Mouse (Mus musculus): Measurements from ENCODE around the gene Fnbp4. TPM values are rescaled to one million over a fixed set of nuclear protein-coding genes. Genes with fewer than 3 reads are reported as not detected.
A peak's percentile ranks its signal among the peaks of the same experiment; 100 is the strongest.

Gene Fnbp4
- total RNA-seq (2014; fragmentation: Nextera tagmentation) (146 and 173 TPM in 2 replicates), total RNA-seq (2017) (131 and 156 TPM in 2 replicates), polyA plus RNA-seq (2012) (61.1 and 64.5 TPM in 2 replicates)

DNA sequence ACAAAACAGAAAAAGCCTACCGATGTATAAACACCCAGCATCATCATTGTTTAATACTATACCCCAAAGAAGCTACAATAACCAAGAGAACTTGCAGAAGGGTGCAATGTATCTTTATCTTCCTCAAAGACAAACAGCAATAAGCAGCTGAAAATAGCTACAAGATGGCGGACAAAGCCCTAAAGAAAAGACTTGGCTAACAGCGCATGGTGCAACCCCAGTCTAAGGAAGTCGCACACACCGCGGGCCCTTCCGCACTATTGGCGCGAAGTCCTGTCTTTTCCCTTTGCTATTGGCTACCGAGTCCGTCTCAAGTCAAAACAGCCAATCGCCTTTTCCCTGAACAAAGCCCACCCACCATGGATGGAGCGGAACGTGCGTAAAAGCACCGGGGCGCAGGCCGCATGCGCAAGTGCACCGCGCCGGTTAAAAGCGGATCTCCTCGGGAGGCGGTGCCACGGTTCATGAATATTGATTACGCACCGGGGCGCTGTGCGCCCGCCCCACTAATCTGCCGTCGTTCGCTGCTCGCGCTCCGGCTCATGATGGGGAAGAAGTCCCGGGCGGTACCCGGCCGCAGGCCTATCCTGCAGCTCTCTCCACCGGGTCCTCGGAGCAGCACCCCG is at the start of gene Fnbp4:
Gene Fnbp4, plus strand, starts transcription at position 318 of the 626 bp plus-strand sequence.
- Histone ChIP-seq H3K9me3 (replicated peaks) (no peaks in the 10 kb centered on the region; the same call in 1 of the 2 replicates), H3K36me3 (replicated peaks) (peaks cover 31% of the 10 kb centered on the region), H3K4me1 (ENCODE audit: insufficient read depth, low read depth, low read length) (peaks cover 27% of the 10 kb centered on the region), H3K4me3 (ENCODE audit: low read depth, low read length) (peak within 1 kb of the TSS; percentile 92), H3K27me3 (ENCODE audit: insufficient read depth, low read length) (no peaks in the 10 kb centered on the region)
- peak; percentile 98 for ATAC-seq (ENCODE audit: extremely low read depth, insufficient number of reproducible peaks, low FRiP score, poor library complexity, severe bottlenecking)
- TF ChIP-seq CTCF (IDR thresholded peaks at IDR 0.05; ENCODE audit: low read depth, low read length) (no peak), GATA2 (IDR thresholded peaks at IDR 0.05; ENCODE audit: borderline replicate concordance, low read depth, low read length) (no peak), POLR2AphosphoS5 (IDR thresholded peaks at IDR 0.05; ENCODE audit: insufficient replicate concordance, low read depth, low read length) (no peak), TAL1 (conservative IDR thresholded peaks at IDR 0.05; ENCODE audit: low read depth, low read length) (no peak), GATA1 (IDR thresholded peaks at IDR 0.05; ENCODE audit: borderline replicate concordance, low read length) (no peak)
- DNase-seq (ENCODE audit: low spot score) = peak; percentile 95

GRCm38 (mm10) chr2:90700943-90701342 is 44.2 kb upstream of the Fnbp4 start:
- peaks cover 2% of the 10 kb centered on the region; the same call in 1 of the 2 replicates for H3K4me1 ChIP-seq (ENCODE audit: insufficient read depth, low read depth, low read length)
- H3K9me3 ChIP-seq (replicated peaks) = no peaks in the 10 kb centered on the region
- no peak overlapping the region for H3K4me3 ChIP-seq (ENCODE audit: low read depth, low read length)
- DNase-seq (ENCODE audit: low spot score) = no peak
- TF ChIP-seq GATA2 (IDR thresholded peaks at IDR 0.05; ENCODE audit: borderline replicate concordance, low read depth, low read length) (no peak), TAL1 (conservative IDR thresholded peaks at IDR 0.05; ENCODE audit: low read depth, low read length) (no peak), CTCF (IDR thresholded peaks at IDR 0.05; ENCODE audit: low read depth, low read length) (no peak), POLR2AphosphoS5 (IDR thresholded peaks at IDR 0.05; ENCODE audit: insufficient replicate concordance, low read depth, low read length) (no peak), GATA1 (IDR thresholded peaks at IDR 0.05; ENCODE audit: borderline replicate concordance, low read length) (no peak)
- H3K36me3 ChIP-seq (replicated peaks) = peaks cover 98% of the 10 kb centered on the region
- H3K27me3 ChIP-seq (ENCODE audit: insufficient read depth, low read length) = no peaks in the 10 kb centered on the region
- ATAC-seq (ENCODE audit: extremely low read depth, insufficient number of reproducible peaks, low FRiP score, poor library complexity, severe bottlenecking) = no peak

DNA sequence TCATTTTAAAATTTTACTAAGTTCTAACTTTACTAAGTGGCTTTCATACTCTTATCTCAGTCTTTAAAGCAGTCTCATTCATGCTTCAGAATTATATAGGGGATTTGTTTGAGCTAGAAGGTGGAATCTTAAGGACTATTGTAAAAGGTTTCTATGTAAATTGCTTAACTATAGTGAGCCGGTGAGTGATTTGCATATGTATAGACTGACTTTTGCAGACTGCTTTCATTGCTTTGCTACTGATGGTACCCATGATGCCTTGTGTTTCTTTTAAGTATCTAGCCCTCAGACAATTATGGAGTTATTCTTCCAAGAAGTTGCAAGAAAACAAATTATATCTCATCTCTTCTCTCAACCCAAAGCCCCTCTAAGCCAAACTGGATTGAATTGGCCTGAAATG is 36.6 kb upstream of the Fnbp4 start:
- H3K9me3 ChIP-seq (replicated peaks) = no peaks in the 10 kb centered on the region
- peaks cover 96% of the 10 kb centered on the region for H3K36me3 ChIP-seq (replicated peaks)
- no peak overlapping the region for H3K4me3 ChIP-seq (ENCODE audit: low read depth, low read length)
- no peaks in the 10 kb centered on the region for H3K27me3 ChIP-seq (ENCODE audit: insufficient read depth, low read length)
- ATAC-seq (ENCODE audit: extremely low read depth, insufficient number of reproducible peaks, low FRiP score, poor library complexity, severe bottlenecking) = no peak
- H3K4me1 ChIP-seq (ENCODE audit: insufficient read depth, low read depth, low read length) = no peaks in the 10 kb centered on the region
- TF ChIP-seq GATA2 (IDR thresholded peaks at IDR 0.05; ENCODE audit: borderline replicate concordance, low read depth, low read length) (no peak), CTCF (IDR thresholded peaks at IDR 0.05; ENCODE audit: low read depth, low read length) (no peak), POLR2AphosphoS5 (IDR thresholded peaks at IDR 0.05; ENCODE audit: insufficient replicate concordance, low read depth, low read length) (no peak), GATA1 (IDR thresholded peaks at IDR 0.05; ENCODE audit: borderline replicate concordance, low read length) (no peak), TAL1 (conservative IDR thresholded peaks at IDR 0.05; ENCODE audit: low read depth, low read length) (no peak)
- no peak for DNase-seq (ENCODE audit: low spot score)

GRCm38 (mm10) chr2:90715555-90716092 is 29.5 kb upstream of the Fnbp4 start:
- peaks cover 19% of the 10 kb centered on the region for H3K4me1 ChIP-seq (ENCODE audit: insufficient read depth, low read depth, low read length)
- no peaks in the 10 kb centered on the region for H3K27me3 ChIP-seq (ENCODE audit: insufficient read depth, low read length)
- no peaks in the 10 kb centered on the region for H3K9me3 ChIP-seq (replicated peaks)
- ATAC-seq (ENCODE audit: extremely low read depth, insufficient number of reproducible peaks, low FRiP score, poor library complexity, severe bottlenecking) (peak; percentile 92), DNase-seq (ENCODE audit: low spot score) (peak; percentile 25)
- TF ChIP-seq GATA2 (IDR thresholded peaks at IDR 0.05; ENCODE audit: borderline replicate concordance, low read depth, low read length) = no peak
- TF ChIP-seq TAL1 (conservative IDR thresholded peaks at IDR 0.05; ENCODE audit: low read depth, low read length) = peak; percentile 75
- H3K36me3 ChIP-seq (replicated peaks) = peaks cover 88% of the 10 kb centered on the region
- H3K4me3 ChIP-seq (ENCODE audit: low read depth, low read length) = peak overlapping the region; percentile 13; the same call in 1 of the 2 replicates

DNA sequence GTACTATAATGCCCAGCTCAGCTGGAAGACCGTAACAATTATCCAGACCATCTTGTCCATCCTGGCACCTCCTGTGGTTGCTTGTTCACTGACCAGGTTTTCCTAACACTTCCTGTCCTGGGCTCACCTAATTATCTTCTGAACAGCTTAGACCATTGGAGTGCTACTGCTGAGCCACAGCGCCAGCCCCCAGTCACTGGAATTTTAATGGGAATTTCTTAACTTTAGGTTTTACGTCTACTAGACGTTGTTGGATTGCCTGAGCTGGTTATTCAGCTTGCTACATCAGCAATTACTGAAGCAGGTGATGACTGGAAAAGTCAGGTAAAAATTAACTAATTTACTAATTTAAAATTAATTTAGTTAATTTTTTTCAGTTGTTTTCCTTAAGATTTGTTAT is 27.8 kb upstream of the Fnbp4 start:
- Histone ChIP-seq H3K36me3 (replicated peaks) (peaks cover 88% of the 10 kb centered on the region), H3K4me1 (ENCODE audit: insufficient read depth, low read depth, low read length) (peaks cover 19% of the 10 kb centered on the region), H3K27me3 (ENCODE audit: insufficient read depth, low read length) (no peaks in the 10 kb centered on the region), H3K9me3 (replicated peaks) (no peaks in the 10 kb centered on the region), H3K4me3 (ENCODE audit: low read depth, low read length) (no peak overlapping the region)
- ATAC-seq (ENCODE audit: extremely low read depth, insufficient number of reproducible peaks, low FRiP score, poor library complexity, severe bottlenecking) (no peak), DNase-seq (ENCODE audit: low spot score) (no peak)
- TF ChIP-seq TAL1 (conservative IDR thresholded peaks at IDR 0.05; ENCODE audit: low read depth, low read length) (no peak), GATA1 (IDR thresholded peaks at IDR 0.05; ENCODE audit: borderline replicate concordance, low read length) (no peak), GATA2 (IDR thresholded peaks at IDR 0.05; ENCODE audit: borderline replicate concordance, low read depth, low read length) (no peak), POLR2AphosphoS5 (IDR thresholded peaks at IDR 0.05; ENCODE audit: insufficient replicate concordance, low read depth, low read length) (no peak), CTCF (IDR thresholded peaks at IDR 0.05; ENCODE audit: low read depth, low read length) (no peak)

GRCm38 (mm10) chr2:90717948-90718347 is 27.2 kb upstream of the Fnbp4 start:
- no peaks in the 10 kb centered on the region for H3K9me3 ChIP-seq (replicated peaks)
- H3K4me1 ChIP-seq (ENCODE audit: insufficient read depth, low read depth, low read length) = peaks cover 19% of the 10 kb centered on the region
- DNase-seq (ENCODE audit: low spot score) (no peak), ATAC-seq (ENCODE audit: extremely low read depth, insufficient number of reproducible peaks, low FRiP score, poor library complexity, severe bottlenecking) (no peak)
- H3K36me3 ChIP-seq (replicated peaks) = peaks cover 87% of the 10 kb centered on the region
- H3K4me3 ChIP-seq (ENCODE audit: low read depth, low read length) = no peak overlapping the region
- TF ChIP-seq CTCF (IDR thresholded peaks at IDR 0.05; ENCODE audit: low read depth, low read length) = no peak
- no peak for TF ChIP-seq POLR2AphosphoS5 (IDR thresholded peaks at IDR 0.05; ENCODE audit: insufficient replicate concordance, low read depth, low read length)
- no peak for TF ChIP-seq TAL1 (conservative IDR thresholded peaks at IDR 0.05; ENCODE audit: low read depth, low read length)
- TF ChIP-seq GATA1 (IDR thresholded peaks at IDR 0.05; ENCODE audit: borderline replicate concordance, low read length) = no peak
- no peak for TF ChIP-seq GATA2 (IDR thresholded peaks at IDR 0.05; ENCODE audit: borderline replicate concordance, low read depth, low read length)
- H3K27me3 ChIP-seq (ENCODE audit: insufficient read depth, low read length) = no peaks in the 10 kb centered on the region
